Mouse (Mus musculus): ENCODE measurements around the gene Cdc42ep4. TPM values are rescaled to one million over a fixed set of nuclear protein-coding genes. Genes with fewer than 3 reads are reported as not detected.

The Cdc42ep4 gene
- polyA plus RNA-seq, 1 experiment from 2014 or later: 25.1 TPM

DNA sequence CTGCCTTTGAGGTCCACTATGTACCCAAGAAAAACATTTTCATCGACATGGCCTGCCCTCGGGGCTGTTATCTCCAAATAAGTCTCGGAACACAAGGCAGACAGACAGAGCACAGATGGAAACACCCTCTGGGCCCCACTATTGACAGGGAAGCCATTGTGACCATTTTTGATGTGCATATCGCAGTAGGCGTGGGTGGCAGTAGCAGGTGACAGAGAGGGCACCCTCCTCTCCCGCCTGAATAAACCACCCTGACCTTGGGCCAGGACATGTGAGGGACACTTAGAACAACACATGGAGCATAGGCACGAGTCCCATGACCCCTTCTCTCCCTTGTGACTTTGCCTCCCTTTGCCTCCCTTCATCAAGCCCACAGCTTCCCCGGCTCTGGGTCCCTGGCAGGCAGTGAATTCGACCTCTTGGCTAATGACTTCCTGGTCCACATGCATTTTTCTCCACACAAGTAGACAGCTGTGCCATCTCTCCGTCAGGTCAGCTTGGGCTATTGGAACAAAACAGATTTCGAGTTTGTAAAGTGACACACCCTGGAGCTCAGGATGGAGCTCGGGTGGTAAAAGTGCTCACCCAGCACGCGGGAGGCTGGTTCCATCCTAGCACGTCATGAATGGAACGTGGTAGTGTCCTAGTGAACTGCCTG is 33.8 kb downstream of the Cdc42ep4 start:
- Histone ChIP-seq H3K9ac (ENCODE audit: low read length) (no peak overlapping the region), H3K9me3 (replicated peaks; ENCODE audit: control insufficient read depth, low read length) (no peaks in the 10 kb centered on the region), H3K27ac (ENCODE audit: low read length) (no peak overlapping the region), H3K27me3 (ENCODE audit: control insufficient read depth, insufficient read depth, low read length) (no peaks in the 10 kb centered on the region), H3K4me3 (ENCODE audit: low read length) (no peak overlapping the region), H3K36me3 (ENCODE audit: control insufficient read depth, insufficient read depth) (no peaks in the 10 kb centered on the region), H3K4me2 (ENCODE audit: low read depth, low read length) (no peak overlapping the region), H3K4me1 (ENCODE audit: control insufficient read depth, insufficient read depth, low read length) (peaks cover 5% of the 10 kb centered on the region)
- no peak for ATAC-seq (replicated peaks; ENCODE audit: extremely low read depth, insufficient read depth, low FRiP score)
- WGBS: 62% methylated on average over 16 of the region's 16 CpGs

DNA sequence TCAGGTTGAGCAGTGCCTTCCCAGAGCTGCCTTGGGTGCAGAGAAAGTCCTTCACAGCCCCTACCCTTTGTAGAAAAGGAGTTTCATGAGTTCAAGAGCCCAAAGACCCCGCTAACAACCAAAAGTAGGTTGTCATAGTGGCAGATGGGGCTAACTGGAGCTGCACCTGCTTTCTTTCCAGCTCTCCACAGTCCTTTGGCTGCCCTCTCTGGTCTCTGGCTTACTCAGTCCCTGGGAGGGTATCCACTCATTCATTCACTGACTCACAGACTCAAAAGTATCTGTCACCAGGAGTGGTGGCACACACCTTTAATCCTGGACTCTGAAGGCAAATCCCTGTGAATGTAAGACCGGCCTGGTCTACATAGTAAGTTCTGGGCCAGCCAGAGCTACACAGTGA is 35.5 kb downstream of the Cdc42ep4 start:
- H3K4me2 ChIP-seq (ENCODE audit: low read depth, low read length): no peak overlapping the region
- no peak overlapping the region for H3K9ac ChIP-seq (ENCODE audit: low read length)
- no peak overlapping the region for H3K4me3 ChIP-seq (ENCODE audit: low read length)
- 87% methylated on average over 2 of the region's 2 CpGs for WGBS
- H3K9me3 ChIP-seq (replicated peaks; ENCODE audit: control insufficient read depth, low read length): no peaks in the 10 kb centered on the region
- no peaks in the 10 kb centered on the region for H3K4me1 ChIP-seq (ENCODE audit: control insufficient read depth, insufficient read depth, low read length)
- H3K36me3 ChIP-seq (ENCODE audit: control insufficient read depth, insufficient read depth): no peaks in the 10 kb centered on the region
- no peak for ATAC-seq (replicated peaks; ENCODE audit: extremely low read depth, insufficient read depth, low FRiP score)
- no peak overlapping the region for H3K27ac ChIP-seq (ENCODE audit: low read length)
- no peaks in the 10 kb centered on the region for H3K27me3 ChIP-seq (ENCODE audit: control insufficient read depth, insufficient read depth, low read length)

DNA sequence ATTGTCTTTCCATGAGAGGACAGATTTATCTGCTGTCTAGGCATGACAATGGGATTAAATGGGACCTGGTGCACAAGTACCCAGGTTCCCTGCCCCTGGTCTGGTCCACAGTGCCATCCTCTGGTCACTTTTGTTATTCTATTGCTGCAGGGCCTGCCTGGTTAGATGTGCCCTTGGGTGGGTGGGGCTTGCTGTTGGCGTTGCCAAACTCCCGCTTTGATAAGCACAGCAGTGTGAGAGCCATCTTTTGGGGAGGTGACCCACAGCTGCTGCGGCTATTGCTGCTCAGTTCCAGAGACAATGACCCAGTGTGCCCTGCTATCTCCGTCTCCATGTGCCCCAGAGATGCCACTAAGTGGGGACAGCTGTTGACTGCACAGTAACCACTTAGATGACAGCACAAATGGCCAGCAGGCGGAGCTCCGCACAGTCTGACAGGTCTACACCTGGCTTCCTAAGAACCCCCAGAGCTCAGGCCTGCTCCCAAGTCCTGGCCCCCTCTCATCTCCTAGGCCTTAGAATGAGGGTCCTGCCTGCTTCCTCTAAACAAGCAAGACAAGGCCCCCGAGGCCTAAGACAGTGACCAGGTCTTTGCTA is 36.5 kb downstream of the Cdc42ep4 start:
- no peak for ATAC-seq (replicated peaks; ENCODE audit: extremely low read depth, insufficient read depth, low FRiP score)
- Histone ChIP-seq H3K27me3 (ENCODE audit: control insufficient read depth, insufficient read depth, low read length) (no peaks in the 10 kb centered on the region), H3K4me2 (ENCODE audit: low read depth, low read length) (no peak overlapping the region), H3K4me3 (ENCODE audit: low read length) (no peak overlapping the region), H3K9me3 (replicated peaks; ENCODE audit: control insufficient read depth, low read length) (no peaks in the 10 kb centered on the region), H3K36me3 (ENCODE audit: control insufficient read depth, insufficient read depth) (no peaks in the 10 kb centered on the region), H3K9ac (ENCODE audit: low read length) (no peak overlapping the region), H3K27ac (ENCODE audit: low read length) (no peak overlapping the region), H3K4me1 (ENCODE audit: control insufficient read depth, insufficient read depth, low read length) (peaks cover 3% of the 10 kb centered on the region; the same call in 1 of the 2 replicates)
- WGBS: 62% methylated on average over 7 of the region's 7 CpGs

DNA sequence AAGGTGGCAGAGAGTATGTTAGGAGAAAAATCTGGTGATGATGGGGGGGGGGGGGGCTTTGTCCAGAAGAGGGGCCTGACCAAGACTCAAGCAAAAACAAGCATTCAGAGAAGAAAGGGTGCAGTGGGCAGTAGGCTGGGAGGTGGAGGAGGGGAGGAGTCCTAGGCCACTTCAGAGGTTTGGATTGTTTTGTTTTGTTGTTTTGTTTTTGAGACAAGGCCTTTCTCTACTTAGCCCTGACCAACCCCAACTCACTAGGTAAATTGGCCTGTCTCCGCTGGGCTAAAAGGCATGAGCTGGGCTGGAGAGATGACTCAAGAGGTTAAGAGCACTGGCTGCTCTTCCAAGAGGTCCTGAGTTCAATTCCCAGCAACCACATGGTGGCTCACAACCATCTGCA is 40.6 kb downstream of the Cdc42ep4 start:
- Histone ChIP-seq H3K9me3 (replicated peaks; ENCODE audit: control insufficient read depth, low read length) (0 out of 2 replicates have a peak, but pooled peaks cover 3% of the 10 kb centered on the region), H3K4me2 (ENCODE audit: low read depth, low read length) (no peak overlapping the region), H3K4me3 (ENCODE audit: low read length) (no peak overlapping the region), H3K9ac (ENCODE audit: low read length) (no peak overlapping the region), H3K4me1 (ENCODE audit: control insufficient read depth, insufficient read depth, low read length) (peaks cover 3% of the 10 kb centered on the region; the same call in 1 of the 2 replicates), H3K27me3 (ENCODE audit: control insufficient read depth, insufficient read depth, low read length) (no peaks in the 10 kb centered on the region), H3K36me3 (ENCODE audit: control insufficient read depth, insufficient read depth) (peaks cover 3% of the 10 kb centered on the region; the same call in 1 of the 2 replicates), H3K27ac (ENCODE audit: low read length) (no peak overlapping the region)
- ATAC-seq (replicated peaks; ENCODE audit: extremely low read depth, insufficient read depth, low FRiP score): no peak
- WGBS: 77% methylated on average over 1 of the region's 1 CpGs

- Histone ChIP-seq H3K27ac (ENCODE audit: low read length) (peak overlapping the region; percentile 26), H3K4me3 (ENCODE audit: low read length) (no peak overlapping the region; the same call in 1 of the 2 replicates), H3K9ac (ENCODE audit: low read length) (peak overlapping the region; percentile 11; the same call in 1 of the 2 replicates), H3K27me3 (ENCODE audit: control insufficient read depth, insufficient read depth, low read length) (no peaks in the 10 kb centered on the region), H3K36me3 (ENCODE audit: control insufficient read depth, insufficient read depth) (peaks cover 3% of the 10 kb centered on the region; the same call in 1 of the 2 replicates), H3K4me1 (ENCODE audit: control insufficient read depth, insufficient read depth, low read length) (peaks cover 3% of the 10 kb centered on the region; the same call in 1 of the 2 replicates), H3K9me3 (replicated peaks; ENCODE audit: control insufficient read depth, low read length) (0 out of 2 replicates have a peak, but pooled peaks cover 3% of the 10 kb centered on the region), H3K4me2 (ENCODE audit: low read depth, low read length) (peak overlapping the region; percentile 19; the same call in 1 of the 2 replicates)
- ATAC-seq (replicated peaks; ENCODE audit: extremely low read depth, insufficient read depth, low FRiP score): peak; percentile 19; the same call in 1 of the 2 replicates
- 17% methylated on average over 10 of the region's 10 CpGs for WGBS
Measured at GRCm38 (mm10) chr11:113710257-113710777, 41.4 kb downstream of the Cdc42ep4 start.

GRCm38 (mm10) chr11:113709731-113710256 is 41.9 kb downstream of the Cdc42ep4 start, which contains the start of gene Cpsf4l:
TSS of gene Cpsf4l (minus strand) at chr11:113710017.
- H3K4me3 ChIP-seq (ENCODE audit: low read length): peak within 1 kb of the TSS; percentile 11; the same call in 1 of the 2 replicates
- WGBS: 20% methylated on average over 11 of the region's 11 CpGs
- H3K4me1 ChIP-seq (ENCODE audit: control insufficient read depth, insufficient read depth, low read length): peaks cover 3% of the 10 kb centered on the region; the same call in 1 of the 2 replicates
- peaks cover 3% of the 10 kb centered on the region; the same call in 1 of the 2 replicates for H3K36me3 ChIP-seq (ENCODE audit: control insufficient read depth, insufficient read depth)
- peak within 1 kb of the TSS; percentile 19; the same call in 1 of the 2 replicates for H3K4me2 ChIP-seq (ENCODE audit: low read depth, low read length)
- peak within 1 kb of the TSS; percentile 26 for H3K27ac ChIP-seq (ENCODE audit: low read length)
- H3K9me3 ChIP-seq (replicated peaks; ENCODE audit: control insufficient read depth, low read length): 0 out of 2 replicates have a peak, but pooled peaks cover 3% of the 10 kb centered on the region
- H3K27me3 ChIP-seq (ENCODE audit: control insufficient read depth, insufficient read depth, low read length): no peaks in the 10 kb centered on the region
- peak within 1 kb of the TSS; percentile 11; the same call in 1 of the 2 replicates for H3K9ac ChIP-seq (ENCODE audit: low read length)
- peak; percentile 79 for ATAC-seq (replicated peaks; ENCODE audit: extremely low read depth, insufficient read depth, low FRiP score)

DNA sequence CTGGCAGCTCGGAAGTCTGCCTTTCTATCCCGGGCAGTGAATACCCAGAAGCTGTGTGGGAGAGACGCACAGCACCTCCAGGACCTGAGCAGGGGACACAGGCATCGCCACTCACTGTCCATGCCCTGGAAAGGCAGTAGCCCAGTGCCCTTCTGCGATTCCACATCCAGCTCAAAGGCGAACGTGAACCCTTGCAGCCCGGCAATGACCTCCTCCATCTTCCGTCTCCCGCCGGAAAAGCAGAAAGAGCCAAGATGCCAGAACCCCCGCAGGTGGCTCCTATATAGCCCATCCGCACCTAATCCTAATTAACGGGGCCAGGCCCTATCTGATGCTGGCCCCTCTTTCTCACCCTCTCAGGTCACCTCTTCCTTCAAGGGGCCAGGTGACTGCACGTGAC is 42.4 kb downstream of the Cdc42ep4 start:
- peaks cover 3% of the 10 kb centered on the region; the same call in 1 of the 2 replicates for H3K36me3 ChIP-seq (ENCODE audit: control insufficient read depth, insufficient read depth)
- no peak overlapping the region for H3K4me2 ChIP-seq (ENCODE audit: low read depth, low read length)
- H3K9ac ChIP-seq (ENCODE audit: low read length): no peak overlapping the region; the same call in 1 of the 2 replicates
- peaks cover 3% of the 10 kb centered on the region; the same call in 1 of the 2 replicates for H3K4me1 ChIP-seq (ENCODE audit: control insufficient read depth, insufficient read depth, low read length)
- no peaks in the 10 kb centered on the region for H3K27me3 ChIP-seq (ENCODE audit: control insufficient read depth, insufficient read depth, low read length)
- 27% methylated on average over 15 of the region's 15 CpGs for WGBS
- H3K27ac ChIP-seq (ENCODE audit: low read length): no peak overlapping the region
- ATAC-seq (replicated peaks; ENCODE audit: extremely low read depth, insufficient read depth, low FRiP score): no peak; the same call in 1 of the 2 replicates
- peak overlapping the region; percentile 11; the same call in 1 of the 2 replicates for H3K4me3 ChIP-seq (ENCODE audit: low read length)
- 0 out of 2 replicates have a peak, but pooled peaks cover 3% of the 10 kb centered on the region for H3K9me3 ChIP-seq (replicated peaks; ENCODE audit: control insufficient read depth, low read length)

- Histone ChIP-seq H3K4me3 (ENCODE audit: low read length) (peak overlapping the region; percentile 11; the same call in 1 of the 2 replicates), H3K4me2 (ENCODE audit: low read depth, low read length) (no peak overlapping the region), H3K36me3 (ENCODE audit: control insufficient read depth, insufficient read depth) (peaks cover 3% of the 10 kb centered on the region; the same call in 1 of the 2 replicates), H3K9ac (ENCODE audit: low read length) (no peak overlapping the region; the same call in 1 of the 2 replicates), H3K4me1 (ENCODE audit: control insufficient read depth, insufficient read depth, low read length) (peaks cover 3% of the 10 kb centered on the region; the same call in 1 of the 2 replicates), H3K27ac (ENCODE audit: low read length) (no peak overlapping the region), H3K9me3 (replicated peaks; ENCODE audit: control insufficient read depth, low read length) (0 out of 2 replicates have a peak, but pooled peaks cover 3% of the 10 kb centered on the region), H3K27me3 (ENCODE audit: control insufficient read depth, insufficient read depth, low read length) (no peaks in the 10 kb centered on the region)
- 63% methylated on average over 19 of the region's 19 CpGs for WGBS
- no peak for ATAC-seq (replicated peaks; ENCODE audit: extremely low read depth, insufficient read depth, low FRiP score)
Measured at GRCm38 (mm10) chr11:113708629-113709213, 43.0 kb downstream of the Cdc42ep4 start.
